Mouse (Mus musculus) neural tube, embryonic 12.5 days (tissue): ENCODE data around the gene Zfp784. TPM values are rescaled to one million over a fixed set of nuclear protein-coding genes. Genes with fewer than 3 reads are reported as not detected.
A peak's percentile ranks its signal among the peaks of the same experiment; 100 is the strongest.

Source experiments
- ATAC-seq: fragments of 200-750 bp; cut with Nextera tagmentation; 2 replicates; pipeline ENCODE4 v1.8.0; 2017; ENCODE audit warnings: low read depth, mild to moderate bottlenecking, moderate TSS enrichment, moderate library complexity; ENCODE audit not compliant: low FRiP score
- H3K27ac ChIP-seq: fragments of 300-500 bp; sonication (generic); 2 replicates; pipeline ENCODE4 v1.5.1; 2016
- H3K27me3 ChIP-seq: fragments of 300-500 bp; sonication (generic); replicated peaks from 2 replicates; pipeline ENCODE4 v1.6.1; 2016; ENCODE audit warnings: mild to moderate bottlenecking
- H3K36me3 ChIP-seq: fragments of 300-500 bp; sonication (generic); 2 replicates; pipeline ENCODE4 v1.6.1; 2016; ENCODE audit warnings: mild to moderate bottlenecking
- H3K4me1 ChIP-seq: fragments of 300-500 bp; sonication (generic); 2 replicates; pipeline ENCODE4 v1.6.1; 2016
- H3K4me2 ChIP-seq: fragments of 300-500 bp; sonication (generic); replicated peaks from 2 replicates; pipeline ENCODE4 v1.6.1; 2016; ENCODE audit warnings: mild to moderate bottlenecking
- H3K4me3 ChIP-seq: fragments of 300-500 bp; sonication (generic); 2 replicates; pipeline ENCODE4 v1.5.1; 2016
- H3K9ac ChIP-seq: fragments of 300-500 bp; sonication (generic); 2 replicates; pipeline ENCODE4 v1.6.1; 2016; ENCODE audit warnings: mild to moderate bottlenecking
- H3K9me3 ChIP-seq: fragments of 300-500 bp; sonication (generic); 2 replicates; pipeline ENCODE4 v1.6.1; 2016; ENCODE audit warnings: mild to moderate bottlenecking
- WGBS: fragments of 180-500 bp; shearing (Covaris S2); methylation state at CpG from one replicate; pipeline ENCODE4 v1.1.7; 2016; 5-methylcytosine and 5-hydroxymethylcytosine counted together
- polyA plus RNA-seq: library from polyadenylated mRNA; unstranded; fragments of >200 nt; fragmentation: Nextera tagmentation; extraction: Ambion mirVana; gene quantifications from 2 replicates; pipeline ENCODE4 v1.2.1, GENCODE M21; 2016

Zfp784 gene
- polyA plus RNA-seq, 1 experiment from 2014 or later, result 4.2 TPM

GRCm38 (mm10) chr7:5056651-5057263 is 18.5 kb upstream of the Zfp784 start:
- peaks cover 47% of the 10 kb centered on the region for H3K4me1 ChIP-seq
- no peaks in the 10 kb centered on the region for H3K9me3 ChIP-seq
- peak overlapping the region; percentile 26; the same call in 1 of the 2 replicates for H3K27ac ChIP-seq
- peak overlapping the region; percentile 68 for H3K4me2 ChIP-seq
- WGBS, result 2% methylated on average over 55 of the region's 55 CpGs
- H3K27me3 ChIP-seq, result peaks cover 63% of the 10 kb centered on the region
- H3K4me3 ChIP-seq, result peak overlapping the region; percentile 44
- no peaks in the 10 kb centered on the region for H3K36me3 ChIP-seq
- H3K9ac ChIP-seq, result peak overlapping the region; percentile 69
- no peak for ATAC-seq

DNA sequence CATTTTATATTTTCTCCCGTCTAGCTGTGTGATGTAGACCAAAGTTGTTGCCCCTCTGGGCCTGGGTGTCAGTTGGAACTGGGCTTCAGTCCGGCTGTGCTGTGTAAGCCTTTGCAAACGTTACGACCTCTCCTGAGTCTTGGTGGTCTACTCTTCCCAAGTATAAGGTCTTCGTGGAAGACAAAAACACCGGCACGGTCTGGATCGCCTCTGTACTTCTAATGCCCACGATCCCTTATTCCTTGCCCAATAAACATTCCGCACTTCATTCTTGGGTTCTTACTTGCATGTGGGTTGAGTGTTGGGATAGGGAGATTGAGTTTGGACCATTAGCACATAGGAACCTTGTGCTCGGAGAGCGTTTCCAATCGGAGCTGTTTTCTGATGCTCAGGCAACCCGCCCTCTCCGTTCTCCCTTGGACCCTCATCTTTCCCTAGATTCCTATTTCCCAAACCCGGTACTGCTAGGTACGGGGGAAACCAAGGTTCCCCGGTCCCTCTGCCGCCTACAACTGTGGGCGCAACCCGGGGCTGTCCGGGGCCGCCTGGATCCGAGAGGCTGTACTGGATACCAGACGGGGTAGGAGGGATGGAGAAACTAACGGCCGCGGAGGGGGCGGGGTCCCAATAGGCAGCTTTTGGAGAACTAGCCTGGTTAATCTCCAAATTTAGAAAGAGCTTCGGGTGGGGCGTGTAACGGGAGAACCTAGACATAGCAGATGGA is 15.4 kb upstream of the Zfp784 start:
- no peak for ATAC-seq
- Histone ChIP-seq H3K4me3 (peak overlapping the region; percentile 79), H3K36me3 (no peaks in the 10 kb centered on the region), H3K9me3 (no peaks in the 10 kb centered on the region), H3K27ac (no peak overlapping the region), H3K9ac (peak overlapping the region; percentile 65), H3K4me2 (peak overlapping the region; percentile 91), H3K4me1 (peaks cover 38% of the 10 kb centered on the region), H3K27me3 (peaks cover 60% of the 10 kb centered on the region)
- WGBS, result 9% methylated on average over 32 of the region's 32 CpGs

- peak overlapping the region; percentile 65 for H3K9ac ChIP-seq
- no peak for ATAC-seq
- H3K4me2 ChIP-seq, result peak overlapping the region; percentile 91
- no peak overlapping the region for H3K27ac ChIP-seq
- H3K4me1 ChIP-seq, result peaks cover 38% of the 10 kb centered on the region
- no peaks in the 10 kb centered on the region for H3K36me3 ChIP-seq
- H3K4me3 ChIP-seq, result peak overlapping the region; percentile 79
- 2% methylated on average over 45 of the region's 45 CpGs for WGBS
- peaks cover 53% of the 10 kb centered on the region for H3K27me3 ChIP-seq
- no peaks in the 10 kb centered on the region for H3K9me3 ChIP-seq
These were observed 14.7 kb upstream of the Zfp784 start for GRCm38 (mm10) chr7:5052931-5053343.

- H3K4me1 ChIP-seq, result peaks cover 38% of the 10 kb centered on the region
- 2% methylated on average over 12 of the region's 12 CpGs for WGBS
- H3K4me3 ChIP-seq, result peak overlapping the region; percentile 79
- no peaks in the 10 kb centered on the region for H3K9me3 ChIP-seq
- no peaks in the 10 kb centered on the region for H3K36me3 ChIP-seq
- no peak for ATAC-seq
- peaks cover 48% of the 10 kb centered on the region for H3K27me3 ChIP-seq
- peak overlapping the region; percentile 91 for H3K4me2 ChIP-seq
- no peak overlapping the region for H3K27ac ChIP-seq
- peak overlapping the region; percentile 93 for H3K9ac ChIP-seq
These were observed 14.2 kb upstream of the Zfp784 start for GRCm38 (mm10) chr7:5052438-5052837.

GRCm38 (mm10) chr7:5051193-5052192 is 13.2 kb upstream of the Zfp784 start, which contains the start of gene Zfp580:
Gene Zfp580, plus strand, starts transcription at chr7:5051538.
- 2% methylated on average over 65 of the region's 65 CpGs for WGBS
- peak within 1 kb of the TSS; percentile 79 for H3K4me3 ChIP-seq
- H3K9ac ChIP-seq, result peak within 1 kb of the TSS; percentile 93
- no peaks in the 10 kb centered on the region for H3K9me3 ChIP-seq
- H3K4me1 ChIP-seq, result peaks cover 32% of the 10 kb centered on the region
- peak within 1 kb of the TSS; percentile 82 for H3K27ac ChIP-seq
- ATAC-seq, result peak; percentile 67
- H3K36me3 ChIP-seq, result no peaks in the 10 kb centered on the region
- peak within 1 kb of the TSS; percentile 91 for H3K4me2 ChIP-seq
- peaks cover 39% of the 10 kb centered on the region for H3K27me3 ChIP-seq

- H3K4me3 ChIP-seq, result no peak overlapping the region
- H3K9ac ChIP-seq, result no peak overlapping the region
- H3K4me2 ChIP-seq, result no peak overlapping the region
- H3K4me1 ChIP-seq, result peaks cover 12% of the 10 kb centered on the region
- ATAC-seq, result no peak
- H3K36me3 ChIP-seq, result no peaks in the 10 kb centered on the region
- H3K9me3 ChIP-seq, result no peaks in the 10 kb centered on the region
- WGBS, result 34% methylated on average over 2 of the region's 2 CpGs
- H3K27me3 ChIP-seq, result no peaks in the 10 kb centered on the region
- no peak overlapping the region for H3K27ac ChIP-seq
These were observed 9.1 kb upstream of the Zfp784 start for GRCm38 (mm10) chr7:5047313-5047712.

DNA sequence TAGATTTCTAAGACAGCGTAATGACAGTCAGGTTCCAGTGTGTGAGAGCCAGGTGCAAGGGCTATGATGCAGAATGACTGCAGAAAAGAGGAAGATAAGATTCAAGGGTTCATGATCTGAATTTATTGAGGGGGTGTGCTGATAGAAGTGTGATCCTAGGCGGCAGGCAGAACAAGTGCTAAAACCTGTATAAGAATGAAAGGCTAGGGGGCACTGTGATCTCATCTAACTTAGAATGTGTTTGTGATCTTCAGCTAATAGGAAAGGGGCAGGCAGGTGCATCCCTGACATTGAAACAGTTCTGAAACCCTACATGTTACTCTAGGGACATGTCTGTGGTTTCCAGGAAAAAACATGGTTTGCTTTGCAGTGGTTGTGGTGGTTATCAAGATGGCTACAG is 7.9 kb upstream of the Zfp784 start:
- Histone ChIP-seq H3K4me1 (peaks cover 6% of the 10 kb centered on the region), H3K4me3 (no peak overlapping the region), H3K9me3 (no peaks in the 10 kb centered on the region), H3K4me2 (no peak overlapping the region), H3K27me3 (no peaks in the 10 kb centered on the region), H3K9ac (no peak overlapping the region), H3K27ac (no peak overlapping the region), H3K36me3 (no peaks in the 10 kb centered on the region; the same call in 1 of the 2 replicates)
- 66% methylated on average over 2 of the region's 2 CpGs for WGBS
- ATAC-seq, result no peak

DNA sequence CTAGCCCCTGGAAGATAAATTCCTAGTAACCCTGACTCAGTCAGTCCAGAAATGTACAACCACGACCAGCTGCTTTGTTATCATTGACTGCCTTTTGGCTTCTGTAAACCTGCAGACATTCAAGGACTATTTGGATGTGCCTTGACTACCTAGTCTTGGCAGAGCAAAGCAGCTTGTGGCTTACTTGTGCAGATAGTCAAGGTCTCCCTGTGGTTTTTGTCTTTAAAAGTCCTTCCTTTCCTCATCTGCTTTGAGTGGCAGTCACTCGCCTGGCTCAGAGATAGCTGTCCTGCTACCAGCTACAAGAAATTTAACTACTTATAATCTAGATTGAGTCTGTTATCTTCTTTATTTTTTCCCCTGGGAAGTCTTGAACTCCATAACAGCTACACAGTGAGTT is 6.7 kb upstream of the Zfp784 start:
- no peaks in the 10 kb centered on the region for H3K9me3 ChIP-seq
- no peak for ATAC-seq
- H3K4me2 ChIP-seq, result no peak overlapping the region
- H3K4me1 ChIP-seq, result no peaks in the 10 kb centered on the region
- 87% methylated on average over 2 of the region's 2 CpGs for WGBS
- no peak overlapping the region for H3K9ac ChIP-seq
- no peaks in the 10 kb centered on the region; the same call in 1 of the 2 replicates for H3K36me3 ChIP-seq
- H3K27ac ChIP-seq, result no peak overlapping the region
- no peak overlapping the region for H3K4me3 ChIP-seq
- no peaks in the 10 kb centered on the region for H3K27me3 ChIP-seq

DNA sequence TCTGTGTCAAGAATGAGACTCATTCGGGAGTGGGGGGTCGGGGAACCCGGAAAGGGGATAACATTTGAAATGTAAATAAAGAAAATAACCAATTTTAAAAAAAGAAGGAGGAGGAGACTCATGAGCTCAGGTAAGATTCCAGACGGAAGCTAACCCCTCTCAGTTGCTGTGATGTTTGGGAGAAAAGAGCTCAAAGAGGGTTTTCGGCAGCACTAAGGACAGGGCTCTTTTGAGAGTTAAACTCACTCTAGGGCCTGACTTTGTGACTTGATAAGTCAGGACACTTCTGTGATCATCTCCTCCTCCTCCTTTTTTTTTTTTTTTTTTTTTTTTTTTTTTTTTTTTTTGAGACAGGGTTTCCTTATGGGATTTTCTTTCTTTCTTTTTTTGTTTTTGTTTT is 694 bp upstream of the Zfp784 start:
- no peaks in the 10 kb centered on the region for H3K27me3 ChIP-seq
- H3K36me3 ChIP-seq, result peaks cover 22% of the 10 kb centered on the region
- no peak for ATAC-seq
- H3K9me3 ChIP-seq, result no peaks in the 10 kb centered on the region
- peak overlapping the region; percentile 62 for H3K4me3 ChIP-seq
- H3K27ac ChIP-seq, result no peak overlapping the region
- peak overlapping the region; percentile 82; the same call in 1 of the 2 replicates for H3K9ac ChIP-seq
- H3K4me2 ChIP-seq, result peak overlapping the region; percentile 57
- no peaks in the 10 kb centered on the region; the same call in 1 of the 2 replicates for H3K4me1 ChIP-seq
- 49% methylated on average over 5 of the region's 5 CpGs for WGBS

- peak overlapping the region; percentile 57 for H3K4me2 ChIP-seq
- no peaks in the 10 kb centered on the region for H3K27me3 ChIP-seq
- 92% methylated on average over 8 of the region's 8 CpGs for WGBS
- peak overlapping the region; percentile 82 for H3K9ac ChIP-seq
- ATAC-seq, result no peak
- H3K36me3 ChIP-seq, result peaks cover 37% of the 10 kb centered on the region
- H3K4me3 ChIP-seq, result peak overlapping the region; percentile 62
- no peak overlapping the region for H3K27ac ChIP-seq
- no peaks in the 10 kb centered on the region for H3K9me3 ChIP-seq
- no peaks in the 10 kb centered on the region; the same call in 1 of the 2 replicates for H3K4me1 ChIP-seq
These were observed 779 bp downstream of the Zfp784 start for GRCm38 (mm10) chr7:5037467-5037866.

DNA sequence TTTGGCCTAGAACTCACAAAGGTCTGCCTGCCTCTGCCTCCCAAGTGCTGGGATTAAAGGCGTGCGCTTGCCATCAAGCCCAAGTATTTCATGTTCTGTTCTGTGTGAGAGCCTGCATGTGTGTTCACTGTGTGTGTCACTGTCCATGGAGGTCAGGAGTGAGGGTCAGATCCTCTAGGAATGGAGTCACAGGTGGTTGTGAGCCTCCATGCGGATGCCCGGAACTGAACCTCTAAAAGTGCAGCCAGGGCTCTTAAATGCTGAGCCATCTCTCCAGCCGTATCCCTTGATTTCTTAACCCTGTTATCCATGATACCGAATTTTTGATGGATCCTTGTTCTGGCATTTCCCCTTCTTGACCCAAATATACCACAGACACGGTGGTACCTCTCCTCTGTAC is 1.2 kb downstream of the Zfp784 start:
- Histone ChIP-seq H3K27ac (no peak overlapping the region), H3K4me3 (no peak overlapping the region), H3K4me1 (no peaks in the 10 kb centered on the region; the same call in 1 of the 2 replicates), H3K9me3 (peaks cover 2% of the 10 kb centered on the region; the same call in 1 of the 2 replicates), H3K27me3 (no peaks in the 10 kb centered on the region), H3K4me2 (no peak overlapping the region), H3K36me3 (peaks cover 41% of the 10 kb centered on the region), H3K9ac (no peak overlapping the region)
- no peak for ATAC-seq
- WGBS, result 94% methylated on average over 7 of the region's 7 CpGs
